Comparison of ENCODE assay signal across 30 mouse cellular contexts in genomic region chr1:97947100-97947499, GRCm38 (mm10).
"Had no signal": no experiment of that assay in that cellular context is flagged by ENCODE, and none has a peak within 500 bp of the region (broad histone marks: within the 10 kb centered on the region; RNA-seq: fewer than 3 reads in every experiment).

No protein-coding gene starts in this region.

- H3K9me3 ChIP-seq: limb, embryonic 10.5 days; limb, embryonic 12.5 days; limb, embryonic 13.5 days; limb, embryonic 15.5 days; liver, embryonic 12.5 days; liver, embryonic 13.5 days; liver, embryonic 15.5 days; lung, embryonic 15.5 days; megakaryocyte, embryonic 14.5 days; midbrain, embryonic 10.5 days; midbrain, embryonic 12.5 days; midbrain, embryonic 13.5 days; midbrain, embryonic 15.5 days had no signal

- H3K27ac ChIP-seq: left cerebral cortex, adult 2 months; limb, embryonic 10.5 days; limb, embryonic 12.5 days; limb, embryonic 13.5 days; limb, embryonic 15.5 days; liver, embryonic 12.5 days; liver, embryonic 13.5 days; liver, embryonic 14.5 days; liver, embryonic 15.5 days; lung, embryonic 15.5 days; macrophage; midbrain, embryonic 10.5 days; midbrain, embryonic 12.5 days; midbrain, embryonic 13.5 days; midbrain, embryonic 15.5 days had no signal

- ATAC-seq: liver, embryonic 12.5 days; liver, postnatal 0 days; midbrain, embryonic 13.5 days; midbrain, embryonic 15.5 days; midbrain, embryonic 16.5 days had no signal

- H3K27me3 ChIP-seq: limb, embryonic 12.5 days; limb, embryonic 13.5 days; limb, embryonic 15.5 days; liver, embryonic 12.5 days; liver, embryonic 13.5 days; liver, embryonic 15.5 days; lung, embryonic 15.5 days; megakaryocyte, embryonic 14.5 days; midbrain, embryonic 12.5 days; midbrain, embryonic 13.5 days; midbrain, embryonic 15.5 days had no signal

- H3K4me1 ChIP-seq: limb, embryonic 10.5 days; liver, embryonic 12.5 days; liver, embryonic 13.5 days; liver, embryonic 15.5 days; lung, embryonic 15.5 days; megakaryocyte, embryonic 14.5 days; midbrain, embryonic 12.5 days had no signal

- H3K36me3 ChIP-seq: limb, embryonic 10.5 days; limb, embryonic 12.5 days; limb, embryonic 13.5 days; limb, embryonic 15.5 days; liver, embryonic 12.5 days; liver, embryonic 13.5 days; liver, embryonic 15.5 days; lung, embryonic 15.5 days; midbrain, embryonic 10.5 days; midbrain, embryonic 12.5 days; midbrain, embryonic 13.5 days; midbrain, embryonic 15.5 days had no signal

- H3K9ac ChIP-seq: limb, embryonic 12.5 days; limb, embryonic 13.5 days; limb, embryonic 15.5 days; liver, embryonic 12.5 days; liver, embryonic 13.5 days; liver, embryonic 14.5 days; liver, embryonic 15.5 days; liver, postnatal 0 days; lung, embryonic 14.5 days; lung, embryonic 15.5 days; midbrain, embryonic 12.5 days; midbrain, embryonic 13.5 days; midbrain, embryonic 15.5 days had no signal

- H3K4me3 ChIP-seq: left cerebral cortex, adult 2 months; limb, embryonic 10.5 days; limb, embryonic 12.5 days; limb, embryonic 13.5 days; limb, embryonic 15.5 days; liver, embryonic 12.5 days; liver, embryonic 13.5 days; liver, embryonic 15.5 days; lung, embryonic 15.5 days; megakaryocyte, embryonic 14.5 days; midbrain, embryonic 10.5 days; midbrain, embryonic 12.5 days; midbrain, embryonic 13.5 days; midbrain, embryonic 15.5 days; myocyte had no signal

- H3K4me2 ChIP-seq: limb, embryonic 12.5 days; limb, embryonic 13.5 days; limb, embryonic 15.5 days; liver, embryonic 11.5 days; liver, embryonic 12.5 days; liver, embryonic 13.5 days; liver, embryonic 15.5 days; lung, embryonic 14.5 days; lung, embryonic 15.5 days; midbrain, embryonic 11.5 days; midbrain, embryonic 12.5 days; midbrain, embryonic 13.5 days; midbrain, embryonic 15.5 days had no signal

- DNase-seq: left cerebral cortex, postnatal 4 days; liver; liver, embryonic 13.5 days; liver, postnatal 0 days; lung, adult 2 months; lung, embryonic 14.5 days; lung, postnatal 10 days; lung, postnatal 14 days; lung, postnatal 36 days; lung, postnatal 4 days; midbrain, embryonic 14.5 days had no signal
